Mouse (Mus musculus): ENCODE measurements at regions not wholly inside any gene's neighbourhood (a gene's known extent, or its start where the extent isn't known, plus 50 kb on each side); places are given as distances from the start of the nearest gene placed in this dataset.

GRCm38 (mm10) chr2:11853210-11853973, 75.7 kb downstream of the Ankrd16 start:
- Histone ChIP-seq H3K27me3 (replicated peaks; ENCODE audit: control insufficient read depth, insufficient read depth, low read length) (no peaks in the 10 kb centered on the region), H3K9ac (replicated peaks; ENCODE audit: low read depth, low read length) (no peak overlapping the region), H3K9me3 (ENCODE audit: control insufficient read depth, low read length) (no peaks in the 10 kb centered on the region), H3K27ac (ENCODE audit: low read length) (no peak overlapping the region), H3K4me3 (replicated peaks; ENCODE audit: low read length) (no peak overlapping the region), H3K4me2 (ENCODE audit: low read length) (no peak overlapping the region), H3K4me1 (replicated peaks; ENCODE audit: control insufficient read depth, insufficient read depth, low read length) (no peaks in the 10 kb centered on the region), H3K36me3 (ENCODE audit: control insufficient read depth, insufficient read depth) (no peaks in the 10 kb centered on the region)
- 32% methylated on average over 2 of the region's 2 CpGs for WGBS
- ATAC-seq = no peak

- Histone ChIP-seq H3K4me3 (replicated peaks; ENCODE audit: low read length) (no peak overlapping the region), H3K9me3 (ENCODE audit: control insufficient read depth, low read length) (no peaks in the 10 kb centered on the region), H3K27ac (ENCODE audit: low read length) (no peak overlapping the region), H3K4me2 (ENCODE audit: low read length) (no peak overlapping the region), H3K27me3 (replicated peaks; ENCODE audit: control insufficient read depth, insufficient read depth, low read length) (no peaks in the 10 kb centered on the region), H3K36me3 (ENCODE audit: control insufficient read depth, insufficient read depth) (no peaks in the 10 kb centered on the region), H3K9ac (replicated peaks; ENCODE audit: low read depth, low read length) (no peak overlapping the region), H3K4me1 (replicated peaks; ENCODE audit: control insufficient read depth, insufficient read depth, low read length) (no peaks in the 10 kb centered on the region)
- 34% methylated on average over 2 of the region's 2 CpGs for WGBS
- peak; percentile 58 for ATAC-seq
These were observed 92.3 kb downstream of the Ankrd16 start for GRCm38 (mm10) chr2:11869983-11870382.

GRCm38 (mm10) chr2:11880005-11880404, 102.3 kb downstream of the Ankrd16 start:
- Histone ChIP-seq H3K27me3 (replicated peaks; ENCODE audit: control insufficient read depth, insufficient read depth, low read length) (no peaks in the 10 kb centered on the region), H3K4me2 (ENCODE audit: low read length) (no peak overlapping the region), H3K9ac (replicated peaks; ENCODE audit: low read depth, low read length) (no peak overlapping the region), H3K9me3 (ENCODE audit: control insufficient read depth, low read length) (no peaks in the 10 kb centered on the region), H3K4me1 (replicated peaks; ENCODE audit: control insufficient read depth, insufficient read depth, low read length) (no peaks in the 10 kb centered on the region), H3K27ac (ENCODE audit: low read length) (no peak overlapping the region), H3K4me3 (replicated peaks; ENCODE audit: low read length) (no peak overlapping the region), H3K36me3 (ENCODE audit: control insufficient read depth, insufficient read depth) (no peaks in the 10 kb centered on the region)
- WGBS = 22% methylated on average over 1 of the region's 1 CpGs
- no peak for ATAC-seq

- H3K4me3 ChIP-seq (replicated peaks; ENCODE audit: low read length) = no peak overlapping the region
- H3K36me3 ChIP-seq (ENCODE audit: control insufficient read depth, insufficient read depth) = no peaks in the 10 kb centered on the region
- H3K27me3 ChIP-seq (replicated peaks; ENCODE audit: control insufficient read depth, insufficient read depth, low read length) = no peaks in the 10 kb centered on the region
- H3K9me3 ChIP-seq (ENCODE audit: control insufficient read depth, low read length) = no peaks in the 10 kb centered on the region
- WGBS = 77% methylated on average over 7 of the region's 7 CpGs
- no peak overlapping the region for H3K27ac ChIP-seq (ENCODE audit: low read length)
- H3K4me1 ChIP-seq (replicated peaks; ENCODE audit: control insufficient read depth, insufficient read depth, low read length) = no peaks in the 10 kb centered on the region
- ATAC-seq = no peak
- no peak overlapping the region for H3K4me2 ChIP-seq (ENCODE audit: low read length)
- H3K9ac ChIP-seq (replicated peaks; ENCODE audit: low read depth, low read length) = no peak overlapping the region
These were observed 117.3 kb downstream of the Ankrd16 start for GRCm38 (mm10) chr2:11894792-11895568.

GRCm38 (mm10) chr2:11899698-11900660, 122.3 kb downstream of the Ankrd16 start:
- no peak for ATAC-seq
- WGBS = 86% methylated on average over 11 of the region's 11 CpGs
- H3K36me3 ChIP-seq (ENCODE audit: control insufficient read depth, insufficient read depth) = no peaks in the 10 kb centered on the region
- no peaks in the 10 kb centered on the region for H3K9me3 ChIP-seq (ENCODE audit: control insufficient read depth, low read length)
- no peaks in the 10 kb centered on the region for H3K27me3 ChIP-seq (replicated peaks; ENCODE audit: control insufficient read depth, insufficient read depth, low read length)
- no peak overlapping the region for H3K4me2 ChIP-seq (ENCODE audit: low read length)
- no peak overlapping the region for H3K27ac ChIP-seq (ENCODE audit: low read length)
- no peak overlapping the region for H3K4me3 ChIP-seq (replicated peaks; ENCODE audit: low read length)
- H3K9ac ChIP-seq (replicated peaks; ENCODE audit: low read depth, low read length) = no peak overlapping the region
- H3K4me1 ChIP-seq (replicated peaks; ENCODE audit: control insufficient read depth, insufficient read depth, low read length) = no peaks in the 10 kb centered on the region

GRCm38 (mm10) chr2:11914782-11915181, 137.1 kb downstream of the Ankrd16 start:
- WGBS = 85% methylated on average over 1 of the region's 1 CpGs
- Histone ChIP-seq H3K4me1 (replicated peaks; ENCODE audit: control insufficient read depth, insufficient read depth, low read length) (no peaks in the 10 kb centered on the region), H3K27me3 (replicated peaks; ENCODE audit: control insufficient read depth, insufficient read depth, low read length) (no peaks in the 10 kb centered on the region), H3K27ac (ENCODE audit: low read length) (no peak overlapping the region), H3K36me3 (ENCODE audit: control insufficient read depth, insufficient read depth) (no peaks in the 10 kb centered on the region), H3K9ac (replicated peaks; ENCODE audit: low read depth, low read length) (no peak overlapping the region), H3K4me3 (replicated peaks; ENCODE audit: low read length) (no peak overlapping the region), H3K4me2 (ENCODE audit: low read length) (no peak overlapping the region), H3K9me3 (ENCODE audit: control insufficient read depth, low read length) (no peaks in the 10 kb centered on the region)
- ATAC-seq = no peak

- H3K36me3 ChIP-seq (ENCODE audit: control insufficient read depth, insufficient read depth) = no peaks in the 10 kb centered on the region
- H3K9me3 ChIP-seq (ENCODE audit: control insufficient read depth, low read length) = no peaks in the 10 kb centered on the region
- H3K27me3 ChIP-seq (replicated peaks; ENCODE audit: control insufficient read depth, insufficient read depth, low read length) = no peaks in the 10 kb centered on the region
- H3K4me3 ChIP-seq (replicated peaks; ENCODE audit: low read length) = no peak overlapping the region
- H3K4me2 ChIP-seq (ENCODE audit: low read length) = no peak overlapping the region
- no peak overlapping the region for H3K9ac ChIP-seq (replicated peaks; ENCODE audit: low read depth, low read length)
- no peak for ATAC-seq
- no peaks in the 10 kb centered on the region for H3K4me1 ChIP-seq (replicated peaks; ENCODE audit: control insufficient read depth, insufficient read depth, low read length)
- H3K27ac ChIP-seq (ENCODE audit: low read length) = no peak overlapping the region
These were observed 139.7 kb downstream of the Ankrd16 start for GRCm38 (mm10) chr2:11917373-11917772.

GRCm38 (mm10) chr2:11918070-11918469, 140.4 kb downstream of the Ankrd16 start:
- Histone ChIP-seq H3K9ac (replicated peaks; ENCODE audit: low read depth, low read length) (no peak overlapping the region), H3K36me3 (ENCODE audit: control insufficient read depth, insufficient read depth) (no peaks in the 10 kb centered on the region), H3K4me2 (ENCODE audit: low read length) (no peak overlapping the region), H3K27me3 (replicated peaks; ENCODE audit: control insufficient read depth, insufficient read depth, low read length) (no peaks in the 10 kb centered on the region), H3K9me3 (ENCODE audit: control insufficient read depth, low read length) (no peaks in the 10 kb centered on the region), H3K27ac (ENCODE audit: low read length) (no peak overlapping the region), H3K4me3 (replicated peaks; ENCODE audit: low read length) (no peak overlapping the region), H3K4me1 (replicated peaks; ENCODE audit: control insufficient read depth, insufficient read depth, low read length) (no peaks in the 10 kb centered on the region)
- 69% methylated on average over 5 of the region's 5 CpGs for WGBS
- ATAC-seq = no peak

- no peak for ATAC-seq
- H3K4me2 ChIP-seq (ENCODE audit: low read length) = no peak overlapping the region
- WGBS = 77% methylated on average over 3 of the region's 3 CpGs
These were observed 183.1 kb downstream of the Ankrd16 start for GRCm38 (mm10) chr2:11960777-11961176.

More at GRCm38 (mm10) chr2:11960777-11961176, 183.1 kb downstream of the Ankrd16 start:
- Histone ChIP-seq H3K27ac (ENCODE audit: low read length) (no peak overlapping the region), H3K4me1 (replicated peaks; ENCODE audit: control insufficient read depth, insufficient read depth, low read length) (no peaks in the 10 kb centered on the region), H3K9ac (replicated peaks; ENCODE audit: low read depth, low read length) (no peak overlapping the region), H3K27me3 (replicated peaks; ENCODE audit: control insufficient read depth, insufficient read depth, low read length) (no peaks in the 10 kb centered on the region), H3K9me3 (ENCODE audit: control insufficient read depth, low read length) (no peaks in the 10 kb centered on the region), H3K4me3 (replicated peaks; ENCODE audit: low read length) (no peak overlapping the region), H3K36me3 (ENCODE audit: control insufficient read depth, insufficient read depth) (no peaks in the 10 kb centered on the region)

Data from forebrain, embryonic 16.5 days (tissue).